In the genomic region with DNA sequence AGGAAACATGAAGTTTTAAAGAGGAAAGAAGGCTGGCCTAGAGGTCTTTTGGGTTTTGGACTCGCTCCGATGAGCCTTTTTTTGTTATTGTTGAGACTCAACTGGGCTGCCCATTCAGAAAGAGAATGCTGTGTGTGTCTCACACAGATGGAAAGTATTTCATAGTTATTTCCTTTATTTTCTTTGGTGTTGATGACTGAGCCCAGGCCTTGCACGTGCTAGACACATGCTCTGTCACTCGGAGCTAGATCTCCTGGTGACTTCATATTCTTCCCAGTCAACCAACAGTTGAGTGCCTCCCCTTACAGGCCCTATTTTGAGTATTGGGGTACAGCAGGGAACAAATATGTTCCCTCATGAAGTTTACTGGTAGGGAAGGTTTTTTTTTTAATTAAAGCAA, we compare ENCODE assay signal across 8 mouse cellular contexts. TPM values are rescaled to one million over a fixed set of nuclear protein-coding genes. Genes with fewer than 3 reads are reported as not detected.
DNase-seq lines count a peak whose midpoint lies in the region; ATAC-seq lines count a peak whose summit lies in the region.

No protein-coding gene starts in this region.

- H3K4me2 ChIP-seq in kidney, embryonic 14.5 days (replicated peaks; ENCODE audit: low read depth, low read length) = peak overlapping the region; percentile 76
- H3K4me2 ChIP-seq in hindbrain, embryonic 15.5 days = peak overlapping the region; percentile 82
- peak overlapping the region; percentile 77 for H3K4me2 ChIP-seq in midbrain, embryonic 15.5 days

- peak overlapping the region; percentile 88; the same call in 1 of the 2 replicates for H3K9ac ChIP-seq in kidney, embryonic 14.5 days (ENCODE audit: low read depth, low read length)
- no peak overlapping the region for H3K9ac ChIP-seq in hindbrain, embryonic 15.5 days
- no peak overlapping the region for H3K9ac ChIP-seq in midbrain, embryonic 15.5 days

- WGBS in kidney, embryonic 14.5 days = 73% methylated on average over 4 of the region's 4 CpGs
- 63% methylated on average over 4 of the region's 4 CpGs for WGBS in hindbrain, embryonic 15.5 days
- 73% methylated on average over 4 of the region's 4 CpGs for WGBS in midbrain, embryonic 15.5 days

- peaks cover 26% of the 10 kb centered on the region for H3K36me3 ChIP-seq in kidney, embryonic 14.5 days (ENCODE audit: control insufficient read depth, insufficient read depth, low read length)
- peaks cover 24% of the 10 kb centered on the region for H3K36me3 ChIP-seq in hindbrain, embryonic 15.5 days
- peaks cover 24% of the 10 kb centered on the region; the same call in 1 of the 2 replicates for H3K36me3 ChIP-seq in midbrain, embryonic 15.5 days (replicated peaks)

- H3K9me3 ChIP-seq in kidney, embryonic 14.5 days (ENCODE audit: control insufficient read depth, low read length) = no peaks in the 10 kb centered on the region
- no peaks in the 10 kb centered on the region for H3K9me3 ChIP-seq in hindbrain, embryonic 15.5 days
- H3K9me3 ChIP-seq in midbrain, embryonic 15.5 days = no peaks in the 10 kb centered on the region

- H3K4me3 ChIP-seq in kidney, embryonic 14.5 days (ENCODE audit: low read length) = peak overlapping the region; percentile 87
- H3K4me3 ChIP-seq in brown adipose tissue, adult 24 weeks (ENCODE audit: insufficient read depth, low read depth, low read length) = peak overlapping the region; percentile 92; the same call in 1 of the 2 replicates
- H3K4me3 ChIP-seq in hindbrain, embryonic 15.5 days = peak overlapping the region; percentile 56
- peak overlapping the region; percentile 85 for H3K4me3 ChIP-seq in midbrain, embryonic 15.5 days

- no peaks in the 10 kb centered on the region for H3K4me1 ChIP-seq in kidney, embryonic 14.5 days (ENCODE audit: control insufficient read depth, insufficient read depth, low read length)
- peaks cover 3% of the 10 kb centered on the region for H3K4me1 ChIP-seq in brown adipose tissue, adult 24 weeks (ENCODE audit: control insufficient read depth, insufficient read depth, insufficient read length, low read length)
- peaks cover 21% of the 10 kb centered on the region for H3K4me1 ChIP-seq in hindbrain, embryonic 15.5 days (replicated peaks)
- peaks cover 26% of the 10 kb centered on the region for H3K4me1 ChIP-seq in midbrain, embryonic 15.5 days

- ATAC-seq in kidney, embryonic 14.5 days (ENCODE audit: low FRiP score, low TSS enrichment) = no peak
- ATAC-seq in hindbrain, embryonic 15.5 days (ENCODE audit: low FRiP score, low read depth) = no peak
- ATAC-seq in midbrain, embryonic 15.5 days (replicated peaks) = no peak

- DNase-seq in kidney, adult 18-20 months = no peak
- DNase-seq in urinary bladder, adult 2 months (ENCODE audit: low spot score) = no peak
- no peak for DNase-seq in spleen, postnatal 14 days (ENCODE audit: low spot score in 2 of 2)
- DNase-seq in left cerebral cortex, postnatal 10 days (ENCODE audit: extremely low spot score in 1 of 2, low spot score in 2 of 2) = no peak

- intact Hi-C loops in left cerebral cortex, postnatal 10 days (cut with DNase I) = no loop called here

- H3K27ac ChIP-seq in kidney, embryonic 14.5 days (ENCODE audit: low read depth, low read length) = no peak overlapping the region
- H3K27ac ChIP-seq in brown adipose tissue, adult 24 weeks (replicated peaks; ENCODE audit: low read depth, low read length) = no peak overlapping the region
- H3K27ac ChIP-seq in hindbrain, embryonic 15.5 days (replicated peaks) = no peak overlapping the region
- no peak overlapping the region for H3K27ac ChIP-seq in midbrain, embryonic 15.5 days

- no peaks in the 10 kb centered on the region for H3K27me3 ChIP-seq in kidney, embryonic 14.5 days (ENCODE audit: control insufficient read depth, insufficient read depth, low read length)
- H3K27me3 ChIP-seq in hindbrain, embryonic 15.5 days = no peaks in the 10 kb centered on the region
- no peaks in the 10 kb centered on the region for H3K27me3 ChIP-seq in midbrain, embryonic 15.5 days (replicated peaks)

RNA-seq across cellular contexts. Expression of gene Mettl16, which starts 1.0 kb away (rescaled TPM):
- polyA plus RNA-seq in kidney, embryonic 14.5 days (2014; fragmentation: Nextera tagmentation; extraction: Ambion mirVana) = 34.6 and 42.0 TPM in 2 replicates
- polyA plus RNA-seq in brown adipose tissue, adult 24 weeks (2012; ENCODE audit: insufficient read depth, insufficient read length, missing spikeins) = 11.1 and 12.7 TPM in 2 replicates
- polyA plus RNA-seq in hindbrain, embryonic 15.5 days (2015; fragmentation: Nextera tagmentation; extraction: Ambion mirVana) = 51.9 and 53.5 TPM in 2 replicates
- polyA plus RNA-seq in midbrain, embryonic 15.5 days (2015; fragmentation: Nextera tagmentation; extraction: Ambion mirVana) = 55.2 TPM in 2 replicates
- polyA plus RNA-seq in urinary bladder, adult 2 months (2012; rRNA removed) = 12.1 and 12.4 TPM in 2 replicates
- total RNA-seq in left cerebral cortex, postnatal 10 days (2021) = 10 to 100 TPM; 15.1 to 18.0 TPM

RNA-seq across cellular contexts. Expression of gene Pafah1b1, which starts 47.2 kb away (rescaled TPM):
- polyA plus RNA-seq in kidney, embryonic 14.5 days (2014; fragmentation: Nextera tagmentation; extraction: Ambion mirVana) = 63.6 and 74.1 TPM in 2 replicates
- polyA plus RNA-seq in brown adipose tissue, adult 24 weeks (2012; ENCODE audit: insufficient read depth, insufficient read length, missing spikeins) = 53.3 and 55.7 TPM in 2 replicates
- polyA plus RNA-seq in hindbrain, embryonic 15.5 days (2015; fragmentation: Nextera tagmentation; extraction: Ambion mirVana) = 45.8 and 50.4 TPM in 2 replicates
- 45.0 and 47.9 TPM in 2 replicates for polyA plus RNA-seq in midbrain, embryonic 15.5 days (2015; fragmentation: Nextera tagmentation; extraction: Ambion mirVana)
- polyA plus RNA-seq in urinary bladder, adult 2 months (2012; rRNA removed) = 59.0 and 60.9 TPM in 2 replicates
- total RNA-seq in left cerebral cortex, postnatal 10 days (2021) = 100 to 1,000 TPM; 481 to 489 TPM

RNA-seq across cellular contexts. Expression of gene Mnt, which starts 59.1 kb away (rescaled TPM):
- 4.9 and 6.6 TPM in 2 replicates for polyA plus RNA-seq in kidney, embryonic 14.5 days (2014; fragmentation: Nextera tagmentation; extraction: Ambion mirVana)
- polyA plus RNA-seq in brown adipose tissue, adult 24 weeks (2012; ENCODE audit: insufficient read depth, insufficient read length, missing spikeins) = 5.6 and 6.2 TPM in 2 replicates
- polyA plus RNA-seq in hindbrain, embryonic 15.5 days (2015; fragmentation: Nextera tagmentation; extraction: Ambion mirVana) = 8.7 and 9.7 TPM in 2 replicates
- 9.9 and 10.2 TPM in 2 replicates for polyA plus RNA-seq in midbrain, embryonic 15.5 days (2015; fragmentation: Nextera tagmentation; extraction: Ambion mirVana)
- polyA plus RNA-seq in urinary bladder, adult 2 months (2012; rRNA removed) = 7.9 and 14.8 TPM in 2 replicates
- 10 to 100 TPM; 33.5 to 34.9 TPM for total RNA-seq in left cerebral cortex, postnatal 10 days (2021)
